Mouse (Mus musculus) midbrain, embryonic 11.5 days (tissue): ENCODE data around the gene Bbip1. TPM values are rescaled to one million over a fixed set of nuclear protein-coding genes. Genes with fewer than 3 reads are reported as not detected.

Source experiments
- ATAC-seq: fragments of 200-750 bp; cut with Nextera tagmentation; 2 replicates; pipeline ENCODE4 v1.8.0; 2017; ENCODE audit warnings: moderate TSS enrichment, moderate library complexity; ENCODE audit not compliant: low FRiP score
- DNase-seq: peaks from one replicate; pipeline ENCODE4 v3.0.0; 2015; ENCODE audit warnings: low spot score; ENCODE audit errors: missing footprints
- H3K27ac ChIP-seq: fragments of 300-500 bp; sonication (generic); 2 replicates; pipeline ENCODE4 v1.5.1; 2014; ENCODE audit warnings: low read depth, low read length
- H3K27me3 ChIP-seq: fragments of 300-500 bp; sonication (generic); 2 replicates; pipeline ENCODE4 v1.6.1; 2014; ENCODE audit warnings: mild to moderate bottlenecking, low read length, moderate library complexity, mixed read lengths; ENCODE audit not compliant: control insufficient read depth, insufficient read depth
- H3K36me3 ChIP-seq: fragments of 300-500 bp; sonication (generic); 2 replicates; pipeline ENCODE4 v1.6.1; 2014; ENCODE audit warnings: mild to moderate bottlenecking, low read length, moderate library complexity, mixed read lengths; ENCODE audit not compliant: control insufficient read depth, insufficient read depth
- H3K4me1 ChIP-seq: fragments of 300-500 bp; sonication (generic); 2 replicates; pipeline ENCODE4 v1.6.1; 2014; ENCODE audit warnings: low read length; ENCODE audit not compliant: control insufficient read depth, insufficient read depth
- H3K4me2 ChIP-seq: fragments of 300-500 bp; sonication (generic); 2 replicates; pipeline ENCODE4 v1.6.1; 2014; ENCODE audit warnings: mild to moderate bottlenecking, moderate library complexity
- H3K4me3 ChIP-seq: fragments of 300-500 bp; sonication (generic); 2 replicates; pipeline ENCODE4 v1.5.1; 2014; ENCODE audit warnings: low read depth, low read length
- H3K9ac ChIP-seq: fragments of 300-500 bp; sonication (generic); 2 replicates; pipeline ENCODE4 v1.6.1; 2014; ENCODE audit warnings: low read length
- H3K9me3 ChIP-seq: fragments of 300-500 bp; sonication (generic); 2 replicates; pipeline ENCODE4 v1.6.1; 2016; ENCODE audit warnings: low read length; ENCODE audit not compliant: control insufficient read depth
- WGBS: fragments of 180-500 bp; shearing (Covaris S2); extraction: QIAGEN DNeasy Blood & Tissue Kit; methylation state at CpG from one replicate; pipeline ENCODE4 v1.1.7; 2014; 5-methylcytosine and 5-hydroxymethylcytosine counted together
- polyA plus RNA-seq: library from polyadenylated mRNA; unstranded; fragments of >200 nt; fragmentation: Nextera tagmentation; extraction: Ambion mirVana; gene quantifications from 2 replicates; pipeline ENCODE4 v1.2.1, GENCODE M21; 2014

Gene Bbip1
- polyA plus RNA-seq, 1 experiment from 2014 or later: 148 TPM

DNA sequence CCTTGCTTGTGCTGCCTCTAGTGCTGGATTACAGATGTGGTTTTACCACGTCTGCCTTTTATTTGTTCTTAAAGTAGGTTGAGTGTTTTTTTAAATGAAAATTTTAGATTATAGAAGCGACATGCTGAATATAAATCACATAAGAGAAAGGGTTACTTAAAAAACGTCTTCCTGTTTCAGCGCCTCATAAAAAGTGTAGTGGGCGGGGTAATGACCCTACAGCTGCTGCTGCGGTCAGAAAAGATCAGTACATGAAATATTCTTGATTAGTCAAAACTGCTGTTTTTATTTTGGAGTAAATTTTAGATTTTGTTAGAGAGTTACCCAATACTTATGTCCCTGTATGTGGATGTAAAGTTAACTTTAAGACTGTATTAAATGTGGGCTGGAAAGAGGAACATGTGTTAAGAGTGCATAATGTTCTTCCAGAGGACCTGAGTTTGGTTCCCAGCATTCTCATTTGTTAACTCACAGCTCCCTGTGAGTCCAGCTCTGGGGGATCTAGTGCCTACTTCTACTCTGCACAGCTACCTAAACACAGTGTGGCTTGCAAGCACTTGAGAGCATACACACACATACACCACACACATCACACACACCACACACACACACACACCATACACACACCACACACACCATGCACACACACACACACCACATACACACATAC is 38.3 kb downstream of the Bbip1 start:
- ATAC-seq: no peak
- Histone ChIP-seq H3K27ac (no peak overlapping the region), H3K4me1 (peaks cover 11% of the 10 kb centered on the region; the same call in 1 of the 2 replicates), H3K27me3 (no peaks in the 10 kb centered on the region), H3K9me3 (no peaks in the 10 kb centered on the region), H3K4me3 (no peak overlapping the region), H3K4me2 (no peak overlapping the region), H3K36me3 (peaks cover 2% of the 10 kb centered on the region; the same call in 1 of the 2 replicates), H3K9ac (no peak overlapping the region)
- DNase-seq: no peak
- 81% methylated on average over 6 of the region's 6 CpGs for WGBS

DNA sequence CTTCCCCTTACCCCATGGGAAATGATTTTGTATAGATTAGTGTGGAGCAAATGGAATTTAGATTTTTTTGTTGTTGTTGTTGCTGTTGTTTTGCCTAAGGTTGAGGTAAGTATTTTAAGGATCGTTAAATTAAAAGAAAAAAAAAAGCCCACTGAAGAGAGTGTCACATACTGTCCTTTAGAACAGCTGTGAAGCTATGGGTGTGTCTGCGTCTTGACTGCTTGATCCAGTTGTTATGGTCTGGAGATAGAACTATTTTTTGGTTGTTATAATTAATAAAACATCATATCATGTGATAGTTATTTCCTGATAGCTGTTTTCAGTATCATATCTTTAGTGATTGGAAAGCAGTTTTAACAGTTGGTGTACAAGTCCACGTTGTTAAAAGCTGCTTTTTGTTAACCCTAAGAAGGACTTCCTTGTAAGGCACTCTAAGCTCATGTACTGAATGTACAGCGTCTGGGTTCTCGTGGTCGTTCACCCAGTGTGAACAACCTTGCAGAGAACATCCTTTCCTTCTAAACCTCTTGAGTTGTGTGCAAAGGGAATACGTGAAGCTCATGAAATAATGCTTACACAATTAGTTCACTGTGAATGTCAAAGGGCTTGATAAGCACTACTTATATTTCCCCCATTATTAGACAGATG is 39.5 kb downstream of the Bbip1 start:
- no peak overlapping the region for H3K27ac ChIP-seq
- 81% methylated on average over 7 of the region's 7 CpGs for WGBS
- DNase-seq (peak; percentile 84), ATAC-seq (no peak)
- H3K4me2 ChIP-seq: peak overlapping the region; percentile 72
- H3K4me3 ChIP-seq: no peak overlapping the region
- no peak overlapping the region for H3K9ac ChIP-seq
- H3K27me3 ChIP-seq: no peaks in the 10 kb centered on the region
- peaks cover 11% of the 10 kb centered on the region; the same call in 1 of the 2 replicates for H3K4me1 ChIP-seq
- H3K36me3 ChIP-seq: peaks cover 2% of the 10 kb centered on the region; the same call in 1 of the 2 replicates
- H3K9me3 ChIP-seq: no peaks in the 10 kb centered on the region

DNA sequence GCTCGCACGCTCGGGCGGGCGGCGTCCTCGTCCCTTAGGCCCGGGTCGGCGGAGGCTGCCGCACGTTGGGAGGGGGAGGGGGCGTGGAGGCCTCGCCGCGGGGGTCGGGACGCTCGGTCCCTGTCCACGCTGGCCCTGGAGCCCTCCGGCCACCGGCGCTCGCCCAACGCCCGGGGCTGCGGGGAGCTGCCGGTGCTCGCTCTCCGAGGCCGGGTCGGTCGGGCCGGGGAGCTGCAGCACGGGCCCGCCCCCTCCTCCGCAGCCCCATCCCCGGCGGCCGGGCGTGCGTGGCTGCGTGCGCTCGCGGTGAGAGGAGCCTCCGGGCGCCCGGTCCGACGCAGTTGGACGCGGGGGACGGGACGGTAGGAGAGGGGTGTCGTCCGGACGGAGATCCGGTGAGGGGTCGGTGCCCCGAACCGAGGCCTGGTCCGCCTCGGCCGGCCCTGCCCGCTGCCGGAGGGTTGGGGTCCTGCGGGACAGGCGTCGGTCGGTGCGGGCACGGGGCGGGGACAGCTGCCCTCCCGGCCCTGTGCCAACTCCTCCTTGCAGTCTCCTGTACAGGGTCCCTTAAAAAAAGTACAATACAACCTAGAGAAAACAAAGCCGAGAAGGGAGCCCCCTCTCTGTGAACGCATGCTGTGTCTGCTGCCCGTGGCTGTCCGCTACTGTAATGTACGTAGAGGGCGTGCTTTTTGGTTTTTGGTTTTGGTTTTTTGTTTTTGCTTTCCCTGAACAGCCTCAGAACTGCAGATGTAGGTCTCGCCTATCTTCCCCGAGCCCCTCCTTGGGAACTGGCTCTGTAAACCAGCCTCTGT is 40.7 kb downstream of the Bbip1 start:
- DNase-seq: peak; percentile 94
- peak; percentile 81 for ATAC-seq
- H3K4me3 ChIP-seq: peak overlapping the region; percentile 96
- 0% methylated on average over 75 of the region's 83 CpGs for WGBS
- peak overlapping the region; percentile 73 for H3K27ac ChIP-seq
- peak overlapping the region; percentile 63 for H3K9ac ChIP-seq
- H3K27me3 ChIP-seq: no peaks in the 10 kb centered on the region
- peaks cover 11% of the 10 kb centered on the region; the same call in 1 of the 2 replicates for H3K4me1 ChIP-seq
- peak overlapping the region; percentile 72 for H3K4me2 ChIP-seq
- no peaks in the 10 kb centered on the region for H3K36me3 ChIP-seq
- H3K9me3 ChIP-seq: no peaks in the 10 kb centered on the region

DNA sequence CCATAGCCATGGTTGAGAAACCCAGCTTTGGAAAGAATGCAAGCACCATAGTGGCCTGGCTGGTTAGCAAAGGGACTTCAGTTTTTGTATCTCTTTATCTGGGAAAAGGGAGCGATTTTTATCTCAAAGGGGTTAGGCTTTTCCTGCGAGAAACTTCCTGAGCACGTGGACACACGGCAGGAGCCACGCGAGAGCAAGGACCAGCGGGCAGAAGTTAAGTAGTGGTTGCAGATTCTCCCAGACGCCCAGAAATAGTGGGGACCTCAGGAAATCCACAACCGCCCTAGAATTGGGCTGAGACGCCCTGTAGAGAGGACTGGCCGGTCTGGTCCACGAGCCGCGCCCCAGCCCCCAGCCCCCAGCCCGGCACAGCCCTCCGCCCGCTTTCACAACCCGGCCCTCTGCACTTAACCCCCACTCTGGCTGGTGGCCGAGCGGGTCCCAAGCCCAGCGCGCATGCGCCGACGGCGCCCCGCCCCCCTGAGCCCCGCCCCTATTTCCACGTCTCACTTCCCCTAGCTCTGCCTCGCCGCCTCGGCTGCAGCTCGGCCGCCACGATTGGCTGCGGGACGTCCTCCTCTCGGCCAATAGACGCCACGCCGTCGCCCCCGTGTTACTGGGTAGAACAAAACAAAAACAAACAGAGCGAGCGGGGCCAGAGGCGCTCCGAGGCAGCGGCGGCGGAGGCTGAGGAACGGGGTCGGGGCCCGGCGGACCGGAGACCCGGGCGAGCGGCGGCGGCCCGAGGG is 41.5 kb downstream of the Bbip1 start:
- ATAC-seq: peak; percentile 98
- peak overlapping the region; percentile 73 for H3K27ac ChIP-seq
- H3K9me3 ChIP-seq: no peaks in the 10 kb centered on the region
- H3K4me3 ChIP-seq: peak overlapping the region; percentile 96
- H3K4me1 ChIP-seq: peaks cover 11% of the 10 kb centered on the region; the same call in 1 of the 2 replicates
- H3K36me3 ChIP-seq: no peaks in the 10 kb centered on the region
- peak overlapping the region; percentile 63 for H3K9ac ChIP-seq
- H3K27me3 ChIP-seq: no peaks in the 10 kb centered on the region
- H3K4me2 ChIP-seq: peak overlapping the region; percentile 72
- WGBS: under 1% methylated on average over 58 of the region's 61 CpGs
- peak; percentile 100 for DNase-seq

DNA sequence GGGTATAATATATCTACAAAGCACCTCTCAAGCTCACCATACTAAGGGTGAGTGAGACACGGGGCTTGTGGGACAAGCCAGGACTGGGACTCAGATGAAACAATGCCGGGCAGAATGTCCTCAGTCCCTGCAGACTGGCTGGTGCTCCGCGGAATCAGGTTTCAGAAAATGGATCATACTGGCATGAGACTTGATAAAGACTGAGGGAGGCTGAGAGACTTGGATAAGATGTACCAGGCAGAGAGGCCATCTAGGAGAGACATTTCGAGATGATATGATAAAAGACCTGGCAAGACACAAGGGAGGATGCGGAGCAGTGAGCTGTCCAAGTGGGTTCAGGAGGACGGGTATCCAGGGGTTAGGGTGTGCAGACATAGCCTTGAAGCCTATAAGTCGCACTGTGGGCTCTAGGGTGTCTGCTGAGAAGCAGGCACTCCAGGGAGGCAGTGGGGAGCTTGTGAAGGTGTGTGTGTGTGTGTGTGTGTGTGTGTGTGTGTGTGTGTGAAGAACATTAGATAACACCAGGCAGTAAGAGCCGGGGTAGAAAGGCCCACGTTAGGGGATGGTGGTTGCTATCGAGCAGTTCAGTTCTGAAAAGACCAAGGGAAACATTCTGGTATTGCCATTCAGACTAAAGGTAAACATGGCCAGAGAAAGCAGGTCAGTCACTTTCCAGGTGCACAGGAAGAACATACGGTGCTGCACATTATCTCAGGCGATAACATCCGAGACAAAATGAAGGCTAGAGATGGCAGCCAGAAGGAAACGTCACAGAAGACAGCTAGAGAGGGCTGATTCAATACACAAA is 42.3 kb downstream of the Bbip1 start:
- H3K27ac ChIP-seq: no peak overlapping the region

DNA sequence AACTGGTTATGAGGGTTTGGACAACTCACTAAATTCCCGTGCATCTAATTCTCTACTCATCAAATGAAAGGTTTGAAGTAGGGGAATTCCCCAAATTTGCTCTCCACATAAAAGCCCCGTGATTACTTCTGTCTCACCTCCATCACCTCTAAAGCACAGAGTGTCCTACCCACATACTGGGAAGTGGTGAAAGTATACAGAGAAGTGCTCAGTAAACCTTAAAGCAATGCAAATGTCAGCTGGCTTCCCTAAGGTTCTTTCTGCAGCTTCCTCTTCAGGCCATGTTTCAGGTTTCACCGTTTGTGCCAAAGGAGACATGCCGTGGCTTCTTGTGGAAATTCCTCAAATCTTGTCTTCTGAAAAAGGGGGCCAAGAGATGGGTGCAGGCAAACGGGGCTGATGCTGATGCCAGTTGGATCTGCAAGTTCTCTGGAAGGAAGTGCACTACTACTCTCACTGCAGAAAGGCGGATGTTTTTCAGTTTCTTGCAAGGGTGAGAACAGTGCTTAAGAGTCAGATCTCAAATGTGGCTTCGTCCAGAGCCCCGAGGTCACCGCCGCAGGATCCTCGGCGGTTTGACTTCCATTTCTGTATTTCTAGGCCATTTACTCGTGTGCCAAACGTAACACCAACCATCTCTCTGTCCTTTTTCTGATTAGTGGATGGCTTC is 44.4 kb downstream of the Bbip1 start:
- Histone ChIP-seq H3K4me1 (peaks cover 11% of the 10 kb centered on the region; the same call in 1 of the 2 replicates), H3K27me3 (no peaks in the 10 kb centered on the region), H3K4me2 (no peak overlapping the region), H3K9me3 (no peaks in the 10 kb centered on the region), H3K36me3 (no peaks in the 10 kb centered on the region), H3K27ac (no peak overlapping the region), H3K9ac (no peak overlapping the region), H3K4me3 (no peak overlapping the region)
- WGBS: 85% methylated on average over 14 of the region's 14 CpGs
- no peak for ATAC-seq
- no peak for DNase-seq

More for the DNA sequence above, 42.3 kb downstream of the Bbip1 start:
- Histone ChIP-seq H3K4me1 (peaks cover 11% of the 10 kb centered on the region; the same call in 1 of the 2 replicates), H3K4me2 (peak overlapping the region; percentile 72), H3K9me3 (no peaks in the 10 kb centered on the region), H3K4me3 (peak overlapping the region; percentile 96; the same call in 1 of the 2 replicates), H3K9ac (peak overlapping the region; percentile 63), H3K27me3 (no peaks in the 10 kb centered on the region), H3K36me3 (no peaks in the 10 kb centered on the region)
- ATAC-seq (no peak; the same call in 1 of the 2 replicates), DNase-seq (no peak)
- 66% methylated on average over 15 of the region's 15 CpGs for WGBS

DNA sequence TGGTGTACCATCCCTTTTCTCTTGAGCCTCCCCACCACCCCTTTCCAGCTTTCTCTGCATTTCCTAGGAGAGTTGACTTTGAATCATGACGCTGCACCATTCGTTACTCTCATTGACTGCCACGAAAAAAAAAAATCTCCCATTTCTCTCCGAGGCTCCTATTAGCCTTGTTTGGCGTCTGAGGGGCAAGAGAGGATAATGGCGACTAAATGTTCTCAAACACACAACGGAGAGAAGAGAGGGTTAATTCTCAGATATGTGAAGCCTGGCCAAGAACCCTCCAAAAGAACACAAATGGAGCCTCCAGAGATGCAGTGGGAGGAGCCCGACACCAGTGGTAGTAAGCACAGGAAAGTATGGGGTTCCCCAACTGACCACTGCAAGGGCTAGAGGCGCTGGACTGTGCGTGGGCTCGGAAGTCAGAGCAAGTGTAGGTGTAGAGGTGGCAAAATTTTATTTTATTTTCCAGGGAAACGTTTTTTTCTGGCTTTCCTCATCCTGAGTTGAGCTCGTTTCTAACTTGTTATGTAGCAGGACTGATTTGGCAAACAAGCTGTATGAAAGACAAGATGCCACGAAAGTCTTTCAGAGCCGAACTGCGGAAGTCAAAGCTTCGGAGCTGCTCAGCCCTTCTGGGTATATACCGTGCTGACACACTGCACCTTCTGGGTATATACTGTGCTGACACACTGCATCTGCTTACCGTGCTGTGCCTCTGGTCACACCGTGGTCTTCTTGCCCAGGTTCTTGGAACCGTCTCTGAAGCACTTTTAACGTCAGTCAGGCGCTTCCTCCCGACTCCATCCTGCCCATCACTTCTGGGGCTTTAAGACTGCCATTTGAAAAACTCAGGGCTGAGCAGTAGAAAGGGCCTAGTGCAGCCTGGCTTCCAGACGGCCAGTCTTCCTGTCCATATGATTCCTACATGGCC is 45.2 kb downstream of the Bbip1 start:
- Histone ChIP-seq H3K36me3 (no peaks in the 10 kb centered on the region), H3K4me2 (no peak overlapping the region), H3K4me1 (peaks cover 6% of the 10 kb centered on the region; the same call in 1 of the 2 replicates), H3K27ac (no peak overlapping the region), H3K27me3 (no peaks in the 10 kb centered on the region), H3K9ac (no peak overlapping the region), H3K4me3 (no peak overlapping the region), H3K9me3 (no peaks in the 10 kb centered on the region)
- WGBS: 86% methylated on average over 25 of the region's 25 CpGs
- DNase-seq (no peak), ATAC-seq (no peak)
